Mouse (Mus musculus) ES-E14 (cell line): ENCODE results near the gene Gtf2h4.

Experiments used
- CHD2 ChIP-seq: IDR thresholded peaks from 2 replicates; pipeline ENCODE4 v1.6.1; 2014; ENCODE audit warnings: mild to moderate bottlenecking, low read depth, low read length, inconsistent platforms
- HCFC1 ChIP-seq: IDR thresholded peaks from 2 replicates; pipeline ENCODE4 v1.6.1; 2012; ENCODE audit warnings: low read length, inconsistent platforms, borderline replicate concordance; ENCODE audit not compliant: insufficient read depth
- ZNF384 ChIP-seq: IDR thresholded peaks from 2 replicates; pipeline ENCODE4 v1.6.1; 2012; ENCODE audit warnings: low read depth, low read length, inconsistent platforms

DNA sequence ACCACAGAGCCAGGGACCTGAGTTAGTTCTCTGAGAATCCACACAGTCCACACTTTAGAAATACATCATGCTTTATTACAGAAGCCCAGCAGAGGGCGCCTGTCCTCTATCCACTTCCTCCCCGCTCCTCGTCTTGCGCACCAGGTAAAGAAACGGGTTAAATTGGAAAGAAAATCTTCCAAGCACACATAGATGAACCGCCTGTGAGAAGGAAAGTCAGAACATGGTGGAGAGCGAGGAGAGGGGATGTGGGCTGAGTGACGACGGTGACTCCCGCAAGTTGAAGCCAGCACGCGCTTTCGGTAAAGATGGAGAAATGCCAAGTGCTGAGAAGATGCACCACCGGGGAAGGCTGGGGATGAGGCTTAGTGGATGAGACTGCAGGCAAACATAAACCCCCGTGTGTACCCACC lies 37.8 kb downstream of the Gtf2h4 start:
- TF ChIP-seq ZNF384 = no peak
- TF ChIP-seq HCFC1 = no peak
- no peak for TF ChIP-seq CHD2
